Mouse (Mus musculus) bone marrow macrophage, adult 2 months (primary cell): ENCODE measurements around the gene Ccdc86. TPM values are rescaled to one million over a fixed set of nuclear protein-coding genes. Genes with fewer than 3 reads are reported as not detected.

ENCODE experiments used
- H3K27ac ChIP-seq: 2 replicates; pipeline ENCODE4 v1.5.1; 2012; ENCODE audit warnings: low read depth, low read length; ENCODE audit not compliant: insufficient read depth
- H3K4me1 ChIP-seq: 2 replicates; pipeline ENCODE4 v1.6.1; 2012; ENCODE audit warnings: low read length; ENCODE audit not compliant: control insufficient read depth, insufficient read depth
- H3K4me3 ChIP-seq: 2 replicates; pipeline ENCODE4 v1.5.1; 2012; ENCODE audit warnings: mild to moderate bottlenecking, low read length, moderate library complexity; ENCODE audit not compliant: insufficient read depth
- CTCF ChIP-seq: IDR thresholded peaks from 2 replicates; pipeline ENCODE4 v1.5.1; 2012; ENCODE audit warnings: low read depth, mild to moderate bottlenecking, low read length, moderate library complexity
- POLR2A ChIP-seq: IDR thresholded peaks from 2 replicates; pipeline ENCODE4 v1.6.1; 2012; ENCODE audit warnings: mild to moderate bottlenecking, low read depth, low read length, borderline replicate concordance
- polyA plus RNA-seq: library from polyadenylated mRNA; stranded (reverse); fragments of >200 nt; gene quantifications from 2 replicates; pipeline ENCODE4 v1.2.4, GENCODE M21; 2012; ENCODE audit not compliant: missing spikeins, insufficient read depth, insufficient read length

The Ccdc86 gene
- polyA plus RNA-seq, 1 experiment: 11.1 TPM

DNA sequence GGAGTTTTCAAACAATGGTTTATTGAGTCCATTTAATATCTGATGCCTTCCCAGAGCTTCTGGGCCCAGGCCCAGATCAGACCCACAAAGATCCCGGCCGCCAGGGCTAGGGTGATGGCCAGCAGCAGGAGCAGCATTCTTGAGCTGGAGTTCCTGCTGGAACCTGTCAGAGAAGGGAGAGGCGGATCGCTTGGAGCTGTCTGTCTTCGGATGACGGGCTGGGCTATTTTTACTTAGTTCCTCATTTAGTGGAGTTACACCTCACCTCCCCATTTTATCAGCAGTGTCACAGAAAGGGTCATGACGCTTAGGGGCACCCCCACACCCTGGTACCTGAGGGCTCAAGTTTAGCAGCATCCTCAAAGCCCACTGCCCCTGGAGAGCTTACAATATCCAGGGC, 34.8 kb downstream of the Ccdc86 start:
- TF ChIP-seq CTCF: no peak
- no peak for TF ChIP-seq POLR2A
- H3K4me3 ChIP-seq: peak overlapping the region; percentile 7; the same call in 1 of the 2 replicates

GRCm38 (mm10) chr19:10909087-10909721, 39.9 kb downstream of the Ccdc86 start:
- TF ChIP-seq CTCF: no peak
- no peak for TF ChIP-seq POLR2A
- Histone ChIP-seq H3K4me1 (peaks cover 11% of the 10 kb centered on the region), H3K27ac (no peak overlapping the region), H3K4me3 (no peak overlapping the region)

More for the DNA sequence above, 34.8 kb downstream of the Ccdc86 start:
- Histone ChIP-seq H3K27ac (no peak overlapping the region), H3K4me1 (peaks cover 13% of the 10 kb centered on the region)

DNA sequence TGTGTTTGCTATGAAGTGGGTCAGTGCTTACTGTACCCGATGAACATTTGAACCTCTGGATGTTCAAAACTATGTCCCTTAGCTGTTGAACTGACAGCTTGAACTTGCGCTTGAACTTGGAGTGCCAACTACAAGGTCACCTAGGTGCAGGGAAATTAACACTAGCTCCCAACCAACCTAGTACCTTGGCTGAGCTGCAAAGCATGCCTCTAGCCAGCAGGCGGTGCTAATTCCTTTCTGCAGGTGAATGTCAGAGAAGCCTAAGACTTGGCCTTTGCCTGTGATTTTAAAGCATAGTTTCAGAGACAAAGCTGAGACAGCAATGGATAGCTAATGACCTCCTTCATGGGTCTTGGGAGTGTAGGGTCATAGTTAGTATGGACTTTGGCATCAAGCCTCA, 41.2 kb downstream of the Ccdc86 start:
- no peak for TF ChIP-seq POLR2A
- peak; percentile 35; the same call in 1 of the 2 replicates for TF ChIP-seq CTCF
- no peak overlapping the region for H3K4me3 ChIP-seq
- no peak overlapping the region for H3K27ac ChIP-seq
- peaks cover 4% of the 10 kb centered on the region for H3K4me1 ChIP-seq

DNA sequence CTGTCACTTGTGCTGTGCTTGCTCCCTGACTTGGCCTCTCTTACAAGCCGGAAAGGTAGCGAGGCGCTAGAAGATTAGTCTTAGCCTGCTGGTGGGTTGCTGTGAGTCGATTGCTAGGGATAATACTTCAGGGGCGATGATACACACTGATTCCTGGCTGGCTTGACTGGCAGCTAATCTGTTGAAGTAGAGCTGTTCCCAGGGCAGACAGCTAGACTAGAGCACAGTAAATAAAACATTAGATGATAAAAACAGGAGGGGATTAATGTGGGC, 43.4 kb downstream of the Ccdc86 start:
- H3K4me3 ChIP-seq: no peak overlapping the region
- no peak for TF ChIP-seq CTCF
- no peak for TF ChIP-seq POLR2A
- H3K4me1 ChIP-seq: peaks cover 4% of the 10 kb centered on the region
- no peak overlapping the region for H3K27ac ChIP-seq

DNA sequence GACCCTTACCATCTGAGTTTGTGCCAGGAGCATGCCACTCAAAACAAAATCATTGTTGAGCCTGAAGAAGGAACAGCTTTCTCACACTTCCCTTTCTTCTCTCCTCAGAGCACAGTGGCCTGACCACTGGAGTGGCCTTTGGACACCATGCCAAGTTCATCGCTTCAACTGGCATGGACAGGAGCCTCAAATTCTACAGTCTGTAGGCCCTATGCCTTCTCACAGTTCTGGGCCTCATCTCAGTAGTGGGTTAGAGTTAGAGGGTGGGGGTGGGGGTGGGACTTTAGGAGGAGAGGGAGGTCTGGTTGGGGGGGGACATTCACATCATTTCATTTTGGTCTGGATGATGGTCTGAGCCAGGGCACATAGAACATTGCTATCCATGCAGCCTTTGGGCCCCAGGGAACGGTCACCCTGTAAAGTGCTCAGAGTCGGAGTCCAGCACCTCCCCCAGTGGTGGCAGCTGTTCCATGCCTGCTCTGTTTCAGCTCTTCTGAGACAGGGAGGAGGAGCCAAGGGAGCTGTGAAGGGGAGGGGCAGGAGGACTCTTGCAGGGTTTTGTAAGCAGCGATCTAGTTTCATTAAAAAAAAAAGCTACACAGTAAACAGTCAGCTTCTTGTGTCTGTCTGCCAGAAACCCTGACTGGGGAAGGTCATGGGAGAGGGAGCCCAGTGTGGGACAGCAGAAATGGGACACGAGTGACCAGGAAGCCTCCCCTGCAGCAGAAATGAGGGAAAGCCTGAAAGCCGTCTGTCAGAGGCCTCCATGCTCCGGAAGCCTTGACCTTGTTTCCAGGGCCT, 43.9 kb downstream of the Ccdc86 start:
- H3K27ac ChIP-seq: no peak overlapping the region
- H3K4me3 ChIP-seq: no peak overlapping the region
- peaks cover 4% of the 10 kb centered on the region for H3K4me1 ChIP-seq
- TF ChIP-seq POLR2A (no peak), CTCF (no peak)

DNA sequence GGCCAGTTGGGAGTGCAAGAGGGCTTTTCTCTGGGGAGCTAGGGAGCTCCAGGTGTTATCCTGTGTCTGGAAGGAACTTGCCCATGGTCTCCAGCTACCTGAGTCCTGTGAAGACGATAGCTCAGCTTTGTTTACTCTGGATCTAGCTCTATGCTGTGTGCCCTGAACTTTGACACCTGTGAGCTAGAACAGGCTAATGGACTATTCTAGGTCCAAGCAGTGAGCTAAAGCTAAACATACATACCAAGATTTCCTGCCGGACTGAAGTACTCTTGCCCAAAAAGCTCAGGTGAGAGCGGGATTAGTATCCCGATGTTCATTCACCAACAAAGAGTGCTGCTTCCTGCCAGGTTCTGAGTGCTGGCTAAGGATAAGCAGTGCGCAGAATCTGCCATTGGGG, 44.6 kb downstream of the Ccdc86 start:
- Histone ChIP-seq H3K27ac (no peak overlapping the region), H3K4me1 (peaks cover 4% of the 10 kb centered on the region), H3K4me3 (no peak overlapping the region)
- TF ChIP-seq POLR2A: no peak
- no peak for TF ChIP-seq CTCF

GRCm38 (mm10) chr19:10901046-10901445, 48.0 kb downstream of the Ccdc86 start:
- no peak for TF ChIP-seq CTCF
- no peak for TF ChIP-seq POLR2A
- Histone ChIP-seq H3K27ac (no peak overlapping the region), H3K4me3 (no peak overlapping the region), H3K4me1 (peaks cover 4% of the 10 kb centered on the region)

DNA sequence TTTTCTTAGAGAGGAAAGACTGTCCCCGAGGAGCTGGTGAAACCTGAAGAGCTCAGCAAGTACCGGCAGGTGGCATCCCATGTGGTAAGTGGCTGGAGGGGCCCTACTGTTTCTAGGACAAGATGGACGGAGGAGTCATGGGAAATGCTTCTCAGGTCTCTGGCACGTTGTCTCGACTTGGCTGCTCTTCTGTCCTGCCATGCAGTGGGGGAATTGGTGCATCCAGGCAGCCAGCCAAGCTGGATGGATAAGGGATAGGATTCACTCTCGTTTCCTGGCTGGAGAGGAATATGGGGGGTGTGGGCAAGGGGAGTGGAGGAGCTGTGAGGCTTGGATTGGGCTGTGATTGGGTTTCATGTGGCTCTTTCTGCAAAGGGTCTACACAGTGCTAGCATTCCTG, 48.8 kb downstream of the Ccdc86 start:
- no peak overlapping the region for H3K4me3 ChIP-seq
- TF ChIP-seq CTCF (no peak), POLR2A (no peak)
- H3K27ac ChIP-seq: no peak overlapping the region
- peaks cover 4% of the 10 kb centered on the region for H3K4me1 ChIP-seq

GRCm38 (mm10) chr19:10897491-10897890, 51.6 kb downstream of the Ccdc86 start:
- TF ChIP-seq POLR2A (no peak), CTCF (no peak)
- Histone ChIP-seq H3K4me1 (peaks cover 9% of the 10 kb centered on the region), H3K4me3 (no peak overlapping the region), H3K27ac (no peak overlapping the region)

- H3K4me1 ChIP-seq: peaks cover 9% of the 10 kb centered on the region
- TF ChIP-seq POLR2A (no peak), CTCF (no peak)
- no peak overlapping the region for H3K27ac ChIP-seq
- H3K4me3 ChIP-seq: peak overlapping the region; percentile 85; the same call in 1 of the 2 replicates
These were observed 52.2 kb downstream of the Ccdc86 start for GRCm38 (mm10) chr19:10896849-10897248.

- Histone ChIP-seq H3K27ac (peak overlapping the region; percentile 84), H3K4me1 (peaks cover 9% of the 10 kb centered on the region), H3K4me3 (peak overlapping the region; percentile 85)
- TF ChIP-seq CTCF (no peak), POLR2A (no peak)
These were observed 53.4 kb downstream of the Ccdc86 start for GRCm38 (mm10) chr19:10895708-10896107.
